Mouse (Mus musculus): ENCODE measurements around the gene Gm5617.
A peak's percentile ranks its signal among the peaks of the same experiment; 100 is the strongest.
"Not testable (repeated sequence)": the region's sequence is repeated elsewhere in the genome, so short reads cannot be mapped to it uniquely, and the experiment has no call there.

Gm5617 gene

GRCm38 (mm10) chr9:48494817-48495547, at the start of gene Gm5617, which contains the start of gene Rbm7:
Gene Gm5617 (plus strand): TSS chr9:48495442.
Gene Rbm7 (minus strand): TSS chr9:48495299.
- DNase-seq (ENCODE audit: low read depth, low spot score) = peak; percentile 95

- peak; percentile 41 for DNase-seq (ENCODE audit: low read depth, low spot score)
Observed at GRCm38 (mm10) chr9:48447783-48448209, 47.4 kb upstream of the Gm5617 start.

GRCm38 (mm10) chr9:48450066-48450465, 45.2 kb upstream of the Gm5617 start:
- no peak for DNase-seq (ENCODE audit: low read depth, low spot score)

GRCm38 (mm10) chr9:48455961-48456360, 39.3 kb upstream of the Gm5617 start:
- no peak for DNase-seq (ENCODE audit: low read depth, low spot score)

- peak; percentile 44 for DNase-seq (ENCODE audit: low read depth, low spot score)
Observed at GRCm38 (mm10) chr9:48458879-48459278, 36.4 kb upstream of the Gm5617 start.

GRCm38 (mm10) chr9:48459391-48459790, 35.9 kb upstream of the Gm5617 start:
- DNase-seq (ENCODE audit: low read depth, low spot score) = no peak

- DNase-seq (ENCODE audit: low read depth, low spot score) = no peak
Observed at GRCm38 (mm10) chr9:48460720-48461119, 34.5 kb upstream of the Gm5617 start.

GRCm38 (mm10) chr9:48461545-48461944, 33.7 kb upstream of the Gm5617 start:
- DNase-seq (ENCODE audit: low read depth, low spot score) = no peak

- peak; percentile 62 for DNase-seq (ENCODE audit: low read depth, low spot score)
Observed at GRCm38 (mm10) chr9:48465671-48466070, 29.6 kb upstream of the Gm5617 start.

- DNase-seq (ENCODE audit: low read depth, low spot score) = peak; percentile 73
Observed at GRCm38 (mm10) chr9:48466804-48467203, 28.4 kb upstream of the Gm5617 start.

- not testable (repeated sequence) for DNase-seq (ENCODE audit: low read depth, low spot score)
Observed at GRCm38 (mm10) chr9:48467471-48467870, 27.8 kb upstream of the Gm5617 start.

GRCm38 (mm10) chr9:48472441-48473025, 22.7 kb upstream of the Gm5617 start:
- DNase-seq (ENCODE audit: low read depth, low spot score) = no peak

- no peak for DNase-seq (ENCODE audit: low read depth, low spot score)
Observed at GRCm38 (mm10) chr9:48473131-48473530, 22.1 kb upstream of the Gm5617 start.

GRCm38 (mm10) chr9:48474367-48474766, 20.9 kb upstream of the Gm5617 start:
- no peak for DNase-seq (ENCODE audit: low read depth, low spot score)

- no peak for DNase-seq (ENCODE audit: low read depth, low spot score)
Observed at GRCm38 (mm10) chr9:48476236-48477165, 18.7 kb upstream of the Gm5617 start.

- DNase-seq (ENCODE audit: low read depth, low spot score) = no peak
Observed at GRCm38 (mm10) chr9:48478808-48479207, 16.4 kb upstream of the Gm5617 start.

- no peak for DNase-seq (ENCODE audit: low read depth, low spot score)
Observed at GRCm38 (mm10) chr9:48479838-48480410, 15.3 kb upstream of the Gm5617 start.

GRCm38 (mm10) chr9:48480411-48481213, 14.6 kb upstream of the Gm5617 start, which contains the start of gene Rexo2:
Gene Rexo2 (minus strand): TSS chr9:48480623.
- DNase-seq (ENCODE audit: low read depth, low spot score) = peak; percentile 94

GRCm38 (mm10) chr9:48481214-48482134, 13.8 kb upstream of the Gm5617 start:
- DNase-seq (ENCODE audit: low read depth, low spot score) = no peak

- DNase-seq (ENCODE audit: low read depth, low spot score) = peak; percentile 48
Observed at GRCm38 (mm10) chr9:48495548-48495932, 298 bp downstream of the Gm5617 start.

All from ES-CJ7 (cell line).